Mouse (Mus musculus) hindbrain, embryonic 13.5 days (tissue): ENCODE measurements around the gene Gm21913. TPM values are rescaled to one million over a fixed set of nuclear protein-coding genes. Genes with fewer than 3 reads are reported as not detected.
"Not testable (repeated sequence)": the region's sequence is repeated elsewhere in the genome, so short reads cannot be mapped to it uniquely, and the experiment has no call there.

Experiments used
- ATAC-seq: fragments of 200-750 bp; cut with Nextera tagmentation; 2 replicates; pipeline ENCODE4 v1.8.0; 2017; ENCODE audit warnings: moderate TSS enrichment; ENCODE audit not compliant: low FRiP score
- H3K27ac ChIP-seq: fragments of 300-500 bp; sonication (generic); 2 replicates; pipeline ENCODE4 v1.5.1; 2015; ENCODE audit warnings: inconsistent platforms, mild to moderate bottlenecking, moderate library complexity
- H3K27me3 ChIP-seq: fragments of 300-500 bp; sonication (generic); 2 replicates; pipeline ENCODE4 v1.6.1; 2015; ENCODE audit warnings: mild to moderate bottlenecking, inconsistent platforms
- H3K36me3 ChIP-seq: fragments of 300-500 bp; sonication (generic); 2 replicates; pipeline ENCODE4 v1.6.1; 2015; ENCODE audit warnings: mild to moderate bottlenecking, inconsistent platforms
- H3K4me1 ChIP-seq: fragments of 300-500 bp; sonication (generic); replicated peaks from 2 replicates; pipeline ENCODE4 v1.6.1; 2015; ENCODE audit warnings: inconsistent platforms
- H3K4me2 ChIP-seq: fragments of 300-500 bp; sonication (generic); 2 replicates; pipeline ENCODE4 v1.6.1; 2015; ENCODE audit warnings: inconsistent platforms, mild to moderate bottlenecking, moderate library complexity
- H3K4me3 ChIP-seq: fragments of 300-500 bp; sonication (generic); 2 replicates; pipeline ENCODE4 v1.5.1; 2015; ENCODE audit warnings: mild to moderate bottlenecking, inconsistent platforms
- H3K9ac ChIP-seq: fragments of 300-500 bp; sonication (generic); 2 replicates; pipeline ENCODE4 v1.6.1; 2015; ENCODE audit warnings: mild to moderate bottlenecking, inconsistent platforms
- H3K9me3 ChIP-seq: fragments of 300-500 bp; sonication (generic); 2 replicates; pipeline ENCODE4 v1.6.1; 2016; ENCODE audit warnings: inconsistent platforms
- WGBS: fragments of 180-500 bp; shearing (Covaris S2); methylation state at CpG from one replicate; pipeline ENCODE4 v1.1.7; 2015; 5-methylcytosine and 5-hydroxymethylcytosine counted together
- polyA plus RNA-seq: library from polyadenylated mRNA; unstranded; fragments of >200 nt; fragmentation: Nextera tagmentation; extraction: Ambion mirVana; gene quantifications from 2 replicates; pipeline ENCODE4 v1.2.1, GENCODE M21; 2015

Gm21913 gene
- polyA plus RNA-seq, result not detected in 2 replicates

- not testable (repeated sequence) for H3K4me3 ChIP-seq, H3K4me1 ChIP-seq, H3K4me2 ChIP-seq, H3K27me3 ChIP-seq, ATAC-seq, H3K27ac ChIP-seq, H3K36me3 ChIP-seq, H3K9ac ChIP-seq, H3K9me3 ChIP-seq
- WGBS, result no CpG with 5 or more reads among the region's 3 CpGs
These were observed at the start of gene Gm21913 for GRCm38 (mm10) chrY:74623596-74623995. Gene Gm21913 (plus strand): TSS chrY:74623896.

Other genes with a start within 250 kb of the Gm21913 start
- not detected in 2 replicates for gene Gm29110, start 153.4 kb upstream of the Gm21913 start, polyA plus RNA-seq